Comparison of ENCODE assay signal across 27 mouse cellular contexts in the genomic region with DNA sequence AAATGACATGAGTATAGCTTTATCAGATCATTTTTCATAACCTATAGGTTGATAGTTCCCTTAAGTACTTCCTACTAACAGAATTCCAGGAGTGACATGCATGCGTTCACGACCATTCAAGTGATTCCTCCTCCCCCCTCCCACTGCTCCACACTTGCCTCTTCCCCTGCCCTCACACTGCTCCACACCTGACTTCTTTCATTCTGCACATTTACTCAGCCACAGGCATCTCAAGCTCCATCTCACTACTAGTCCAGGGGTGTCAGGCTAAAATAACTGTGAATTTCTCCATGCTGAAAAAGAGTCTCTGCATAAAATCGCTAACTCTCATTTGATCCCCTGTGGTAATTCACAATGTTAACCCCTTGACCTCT.
"Had no signal": no experiment of that assay in that cellular context is flagged by ENCODE, and none has a peak within 500 bp of the region (broad histone marks: within the 10 kb centered on the region; RNA-seq: fewer than 3 reads in every experiment).

No protein-coding gene starts in this region.

- H3K4me3 ChIP-seq: heart, adult 2 months; heart, embryonic 10.5 days; heart, embryonic 12.5 days; heart, embryonic 13.5 days; heart, embryonic 15.5 days; hindbrain, embryonic 10.5 days; hindbrain, embryonic 12.5 days; hindbrain, embryonic 13.5 days; hindbrain, embryonic 15.5 days; intestine, embryonic 15.5 days; layer of hippocampus, adult 2 months; left cerebral cortex, adult 2 months had no signal

- H3K4me2 ChIP-seq: heart, embryonic 11.5 days; heart, embryonic 12.5 days; heart, embryonic 13.5 days; heart, embryonic 15.5 days; hindbrain, embryonic 12.5 days; hindbrain, embryonic 13.5 days; hindbrain, embryonic 14.5 days; hindbrain, embryonic 15.5 days; intestine, embryonic 15.5 days had no signal

- H3K4me1 ChIP-seq: heart, embryonic 10.5 days; heart, embryonic 12.5 days; heart, embryonic 15.5 days; hindbrain, embryonic 10.5 days; hindbrain, embryonic 12.5 days; hindbrain, embryonic 13.5 days; hindbrain, embryonic 15.5 days; intestine, embryonic 15.5 days had no signal

- H3K9ac ChIP-seq: heart, embryonic 12.5 days; heart, embryonic 13.5 days; heart, embryonic 15.5 days; hindbrain, embryonic 12.5 days; hindbrain, embryonic 13.5 days; hindbrain, embryonic 14.5 days; hindbrain, embryonic 15.5 days; intestine, embryonic 15.5 days had no signal

- H3K27ac ChIP-seq: heart, adult 2 months; heart, embryonic 10.5 days; heart, embryonic 13.5 days; heart, embryonic 15.5 days; hindbrain, embryonic 10.5 days; hindbrain, embryonic 12.5 days; hindbrain, embryonic 13.5 days; hindbrain, embryonic 14.5 days; hindbrain, embryonic 15.5 days; hindbrain, postnatal 0 days; intestine, embryonic 15.5 days; kidney, postnatal 0 days; layer of hippocampus, adult 2 months; left cerebral cortex, adult 2 months had no signal

- ATAC-seq: hindbrain, embryonic 16.5 days; hindbrain, postnatal 0 days; inflammation-experienced regulatory T-cells, adult 6 months; intestine, embryonic 15.5 days; intestine, embryonic 16.5 days; intestine, postnatal 0 days had no signal

- H3K9me3 ChIP-seq: heart, embryonic 10.5 days; heart, embryonic 12.5 days; heart, embryonic 13.5 days; heart, embryonic 15.5 days; hindbrain, embryonic 10.5 days; hindbrain, embryonic 12.5 days; hindbrain, embryonic 13.5 days; hindbrain, embryonic 15.5 days; intestine, embryonic 15.5 days had no signal

- H3K27me3 ChIP-seq: heart, embryonic 12.5 days; heart, embryonic 13.5 days; heart, embryonic 15.5 days; hindbrain, embryonic 12.5 days; hindbrain, embryonic 13.5 days; hindbrain, embryonic 15.5 days; intestine, embryonic 15.5 days had no signal

- DNase-seq: heart, adult 18-20 months; heart, adult 2 months; heart, postnatal 10 days; heart, postnatal 14 days; heart, postnatal 36 days; heart, postnatal 4 days; kidney, adult 11 months; kidney, adult 18-20 months had no signal

- H3K36me3 ChIP-seq: heart, embryonic 10.5 days; heart, embryonic 12.5 days; heart, embryonic 15.5 days; hindbrain, embryonic 10.5 days; hindbrain, embryonic 12.5 days; hindbrain, embryonic 13.5 days; hindbrain, embryonic 15.5 days; intestine, embryonic 15.5 days had no signal
